Mouse (Mus musculus) small intestine, adult 2 months (tissue): ENCODE measurements around the gene Dnah5.

Source experiments
- CTCF ChIP-seq: fragments of 200-500 bp; IDR thresholded peaks from 2 replicates; pipeline ENCODE4 v1.5.1; 2012; ENCODE audit warnings: low read depth, mild to moderate bottlenecking, control low read depth, inconsistent platforms, low read length, moderate library complexity, mixed read lengths; ENCODE audit not compliant: insufficient replicate concordance, insufficient read length; ENCODE audit errors: extremely low read depth
- POLR2A ChIP-seq: fragments of 200-500 bp; IDR thresholded peaks from 2 replicates; pipeline ENCODE4 v1.6.1; 2012; ENCODE audit warnings: low read depth, mild to moderate bottlenecking, control low read depth, inconsistent platforms, low read length, moderate library complexity

- TF ChIP-seq POLR2A (no peak), CTCF (no peak)
These were observed 95.9 kb downstream of the Dnah5 start for GRCm38 (mm10) chr15:28299438-28299837.
